In the genomic region with DNA sequence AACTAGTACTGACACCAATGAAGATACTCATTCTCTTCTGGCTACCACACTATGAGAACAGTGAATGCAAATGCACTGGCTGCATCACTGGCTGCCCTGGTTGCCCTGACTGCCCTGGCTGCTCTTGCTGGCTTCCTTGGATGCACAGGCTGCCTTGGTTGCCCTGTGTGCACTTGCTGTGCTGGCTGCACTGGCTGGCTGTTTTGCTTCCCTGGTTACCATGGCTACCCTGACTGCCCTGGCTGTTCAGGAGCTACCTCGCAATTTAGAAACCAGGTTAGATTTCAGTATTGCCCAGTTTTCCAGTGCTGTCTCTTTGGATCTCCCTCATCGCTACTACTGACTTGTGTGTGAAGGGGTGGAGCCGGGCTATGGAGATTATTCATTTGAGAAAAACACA, we compare ENCODE assay signal across 17 mouse cellular contexts.
DNase-seq lines count a peak whose midpoint lies in the region; ATAC-seq and TF ChIP-seq lines count a peak whose summit lies in the region.
"Had no signal": no experiment of that assay in that cellular context is flagged by ENCODE, and none has a peak within 500 bp of the region (broad histone marks: within the 10 kb centered on the region; RNA-seq: fewer than 3 reads in every experiment).

No protein-coding gene starts in this region.

- H3K9ac ChIP-seq in forebrain, embryonic 15.5 days (replicated peaks): no peak overlapping the region
- H3K9ac ChIP-seq in forebrain, embryonic 16.5 days (replicated peaks; ENCODE audit: low read depth, low read length): no peak overlapping the region
- H3K9ac ChIP-seq in neural tube, embryonic 14.5 days (replicated peaks; ENCODE audit: low read depth, low read length): no peak overlapping the region
- no peak overlapping the region for H3K9ac ChIP-seq in hindbrain, embryonic 16.5 days (ENCODE audit: low read depth, low read length)
- H3K9ac ChIP-seq: heart, embryonic 15.5 days had no signal

- no peak for DNase-seq in neural tube, embryonic 10.5 days (ENCODE audit: extremely low spot score, low spot score)
- DNase-seq in spleen, adult 18-20 months: no peak
- no peak for DNase-seq in thymus, adult 2 months
- DNase-seq: cerebellum, adult 11 months; gastrocnemius, adult 2 months; heart, adult 18-20 months; liver; lung, adult 18-20 months; lung, postnatal 36 days; right cerebral cortex, postnatal 14 days had no signal

- no peak for TF ChIP-seq CTCF in thymus, adult 2 months (IDR thresholded peaks at IDR 0.05; ENCODE audit: borderline replicate concordance, control insufficient read depth, extremely low read depth, insufficient read depth, low read length, poor library complexity)

- no peaks in the 10 kb centered on the region for H3K27me3 ChIP-seq in forebrain, embryonic 15.5 days
- no peaks in the 10 kb centered on the region for H3K27me3 ChIP-seq in forebrain, embryonic 16.5 days (replicated peaks; ENCODE audit: control insufficient read depth, insufficient read depth, low read length)
- H3K27me3 ChIP-seq in neural tube, embryonic 14.5 days (ENCODE audit: control insufficient read depth, insufficient read depth, low read length): no peaks in the 10 kb centered on the region
- H3K27me3 ChIP-seq in hindbrain, embryonic 16.5 days (replicated peaks; ENCODE audit: control insufficient read depth, insufficient read depth, low read length): no peaks in the 10 kb centered on the region
- H3K27me3 ChIP-seq in thymus, adult 2 months (ENCODE audit: control insufficient read depth, insufficient read depth, low read length): no peaks in the 10 kb centered on the region
- H3K27me3 ChIP-seq: heart, embryonic 15.5 days had no signal

- 70% methylated on average over 3 of the region's 3 CpGs for WGBS in forebrain, embryonic 15.5 days
- WGBS in forebrain, embryonic 16.5 days: 67% methylated on average over 3 of the region's 3 CpGs
- 72% methylated on average over 3 of the region's 3 CpGs for WGBS in neural tube, embryonic 14.5 days
- 60% methylated on average over 3 of the region's 3 CpGs for WGBS in hindbrain, embryonic 16.5 days
- 89% methylated on average over 3 of the region's 3 CpGs for WGBS in thymus, adult 2 months

- no peak overlapping the region for H3K27ac ChIP-seq in forebrain, embryonic 15.5 days (replicated peaks)
- no peak overlapping the region for H3K27ac ChIP-seq in forebrain, embryonic 16.5 days (ENCODE audit: low read length)
- no peak overlapping the region for H3K27ac ChIP-seq in neural tube, embryonic 14.5 days (ENCODE audit: low read depth, low read length)
- no peak overlapping the region for H3K27ac ChIP-seq in hindbrain, embryonic 16.5 days (ENCODE audit: low read depth, low read length)
- no peak overlapping the region for H3K27ac ChIP-seq in thymus, adult 2 months (ENCODE audit: control insufficient read depth, insufficient read depth, low read length)
- H3K27ac ChIP-seq: gastrocnemius, adult 2 months; heart, embryonic 15.5 days; kidney, postnatal 0 days had no signal

- H3K4me3 ChIP-seq in forebrain, embryonic 15.5 days: no peak overlapping the region
- H3K4me3 ChIP-seq in forebrain, embryonic 16.5 days (replicated peaks; ENCODE audit: low read length): no peak overlapping the region
- H3K4me3 ChIP-seq in neural tube, embryonic 14.5 days (ENCODE audit: low read depth, low read length): no peak overlapping the region
- no peak overlapping the region for H3K4me3 ChIP-seq in hindbrain, embryonic 16.5 days (ENCODE audit: low read length)
- H3K4me3 ChIP-seq in thymus, adult 2 months (ENCODE audit: control insufficient read depth, insufficient read depth, low read length): no peak overlapping the region
- H3K4me3 ChIP-seq: gastrocnemius, adult 2 months; heart, embryonic 15.5 days had no signal

- no peaks in the 10 kb centered on the region for H3K9me3 ChIP-seq in forebrain, embryonic 15.5 days
- no peaks in the 10 kb centered on the region for H3K9me3 ChIP-seq in forebrain, embryonic 16.5 days (ENCODE audit: control insufficient read depth, low read length)
- H3K9me3 ChIP-seq in neural tube, embryonic 14.5 days (ENCODE audit: control insufficient read depth, low read length): no peaks in the 10 kb centered on the region
- H3K9me3 ChIP-seq in hindbrain, embryonic 16.5 days (ENCODE audit: control insufficient read depth, low read length): no peaks in the 10 kb centered on the region
- H3K9me3 ChIP-seq: heart, embryonic 15.5 days had no signal

- ATAC-seq in forebrain, embryonic 15.5 days (replicated peaks): 0 out of 2 replicates have a peak, but pooled peaks have one; percentile 23
- ATAC-seq in forebrain, embryonic 16.5 days: no peak
- peak; percentile 77; the same call in 1 of the 2 replicates for ATAC-seq in neural tube, embryonic 14.5 days (ENCODE audit: low read depth)
- peak; percentile 81 for ATAC-seq in hindbrain, embryonic 16.5 days
- ATAC-seq: inflammation-experienced regulatory T-cells, adult 6 months had no signal

- H3K36me3 ChIP-seq in forebrain, embryonic 15.5 days: no peaks in the 10 kb centered on the region
- no peaks in the 10 kb centered on the region for H3K36me3 ChIP-seq in forebrain, embryonic 16.5 days (ENCODE audit: control insufficient read depth, insufficient read depth)
- no peaks in the 10 kb centered on the region for H3K36me3 ChIP-seq in neural tube, embryonic 14.5 days (ENCODE audit: control insufficient read depth, insufficient read depth, low read length)
- H3K36me3 ChIP-seq in hindbrain, embryonic 16.5 days (ENCODE audit: control insufficient read depth, insufficient read depth, low read length): no peaks in the 10 kb centered on the region
- H3K36me3 ChIP-seq in thymus, adult 2 months (ENCODE audit: control insufficient read depth, insufficient read depth, low read length): no peaks in the 10 kb centered on the region
- H3K36me3 ChIP-seq: heart, embryonic 15.5 days had no signal

- H3K4me1 ChIP-seq in forebrain, embryonic 15.5 days: no peaks in the 10 kb centered on the region
- 0 out of 2 replicates have a peak, but pooled peaks cover 3% of the 10 kb centered on the region for H3K4me1 ChIP-seq in forebrain, embryonic 16.5 days (replicated peaks; ENCODE audit: control insufficient read depth, insufficient read depth, low read length)
- H3K4me1 ChIP-seq in neural tube, embryonic 14.5 days (ENCODE audit: control insufficient read depth, insufficient read depth, low read length): no peaks in the 10 kb centered on the region
- no peaks in the 10 kb centered on the region for H3K4me1 ChIP-seq in hindbrain, embryonic 16.5 days (ENCODE audit: control insufficient read depth, insufficient read depth, low read depth, low read length)
- no peaks in the 10 kb centered on the region for H3K4me1 ChIP-seq in thymus, adult 2 months (replicated peaks; ENCODE audit: control insufficient read depth, insufficient read depth, low read length)
- H3K4me1 ChIP-seq: heart, embryonic 15.5 days had no signal

- no peak for TF ChIP-seq POLR2A in thymus, adult 2 months (IDR thresholded peaks at IDR 0.05; ENCODE audit: control insufficient read depth, extremely low read depth, insufficient read depth, low read length, poor library complexity)

- H3K4me2 ChIP-seq in forebrain, embryonic 15.5 days (replicated peaks): no peak overlapping the region
- no peak overlapping the region for H3K4me2 ChIP-seq in forebrain, embryonic 16.5 days (ENCODE audit: low read length)
- H3K4me2 ChIP-seq in neural tube, embryonic 14.5 days (ENCODE audit: low read depth, low read length): no peak overlapping the region
- no peak overlapping the region for H3K4me2 ChIP-seq in hindbrain, embryonic 16.5 days (ENCODE audit: low read length)
- H3K4me2 ChIP-seq: heart, embryonic 15.5 days had no signal
